Mouse (Mus musculus): Measurements from ENCODE around the gene Dynlt1c. TPM values are rescaled to one million over a fixed set of nuclear protein-coding genes. Genes with fewer than 3 reads are reported as not detected.
"Not testable (repeated sequence)": the region's sequence is repeated elsewhere in the genome, so short reads cannot be mapped to it uniquely, and the experiment has no call there.

The Dynlt1c gene
- 17.3 and 23.3 TPM in 2 replicates for polyA plus RNA-seq (2012; rRNA removed)

DNA sequence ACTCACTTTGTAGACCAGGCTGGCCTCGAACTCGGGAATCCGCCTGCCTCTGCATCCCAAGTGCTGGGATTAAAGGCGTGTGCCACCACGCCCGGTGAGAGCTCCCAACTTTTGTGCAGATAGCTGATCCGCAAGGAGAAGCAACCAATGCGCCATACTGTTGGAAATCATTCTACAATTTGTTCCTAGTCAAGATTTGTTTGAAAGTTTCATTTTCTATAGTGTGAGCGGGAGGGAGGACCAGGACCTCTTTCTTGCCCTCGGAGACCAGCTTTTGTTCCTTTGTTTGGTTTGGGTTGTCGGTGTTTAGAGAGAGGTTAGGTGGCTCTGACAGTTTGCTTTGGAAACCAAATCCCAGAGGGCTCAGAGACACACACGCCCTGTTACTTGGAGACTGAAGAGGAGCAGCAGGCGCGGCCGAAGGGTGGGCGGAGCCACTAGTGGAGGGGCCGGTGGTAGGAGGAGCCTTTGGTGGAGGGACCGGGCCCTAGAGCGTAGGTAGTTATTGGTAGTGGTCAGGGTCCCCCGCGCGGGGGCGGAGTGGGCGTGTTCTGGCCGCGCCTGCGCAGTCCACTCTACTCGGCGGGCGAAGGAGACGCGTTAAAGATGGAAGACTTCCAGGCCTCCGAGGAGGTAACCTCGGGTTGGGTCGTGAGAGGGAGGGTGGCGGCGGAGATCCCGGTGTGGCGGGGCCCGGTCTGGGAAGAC, at the start of gene Dynlt1c:
Dynlt1c (plus strand) TSS at position 468 of the 708 bp plus-strand sequence.
- DNase-seq (ENCODE audit: extremely low spot score in 1 of 2, low spot score in 1 of 2): peak in 1 of 2 experiments; percentile 52

DNA sequence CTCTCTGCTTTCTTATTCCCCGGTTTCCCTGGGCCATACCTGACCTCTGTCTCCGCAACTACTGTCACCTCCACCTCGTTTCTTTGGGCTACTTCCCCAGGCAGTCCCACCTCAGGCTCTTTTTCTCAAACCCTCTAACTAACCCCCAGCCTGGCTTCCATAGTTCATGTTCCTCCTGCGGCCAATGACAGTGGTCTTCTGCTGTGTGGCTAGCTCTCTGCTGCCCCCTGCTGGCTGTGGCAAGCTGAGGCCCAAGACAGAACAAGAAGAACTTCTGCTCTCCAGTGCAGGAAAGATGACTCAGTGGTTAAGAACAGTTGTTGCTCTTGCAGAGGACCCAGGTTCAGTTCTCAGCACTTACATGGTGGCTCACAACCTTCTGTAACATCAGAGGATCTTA, 47.7 kb upstream of the Dynlt1c start:
- not testable (repeated sequence) for DNase-seq (ENCODE audit: extremely low spot score in 1 of 2, low spot score in 1 of 2)

DNA sequence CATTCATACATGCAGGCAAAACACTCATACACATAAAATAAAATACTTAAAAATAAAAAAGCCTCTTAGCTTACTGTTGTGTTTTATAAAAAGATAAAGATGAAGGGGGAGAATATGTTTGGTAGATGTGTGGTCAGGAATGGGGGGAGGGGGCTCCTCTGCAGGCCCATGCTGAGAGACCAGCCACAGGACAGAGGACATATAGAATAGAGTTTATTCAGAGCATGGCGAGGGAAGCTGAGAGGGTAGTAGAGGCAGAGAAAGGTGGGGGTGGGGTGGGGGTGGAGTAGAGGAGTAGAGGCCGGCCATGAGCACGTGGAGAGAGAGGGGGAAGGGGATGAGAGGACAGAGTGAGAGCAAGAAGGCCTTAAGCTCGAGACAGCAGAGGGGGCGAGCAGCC, 47.2 kb upstream of the Dynlt1c start:
- not testable (repeated sequence) for DNase-seq (ENCODE audit: extremely low spot score in 1 of 2, low spot score in 1 of 2)

DNA sequence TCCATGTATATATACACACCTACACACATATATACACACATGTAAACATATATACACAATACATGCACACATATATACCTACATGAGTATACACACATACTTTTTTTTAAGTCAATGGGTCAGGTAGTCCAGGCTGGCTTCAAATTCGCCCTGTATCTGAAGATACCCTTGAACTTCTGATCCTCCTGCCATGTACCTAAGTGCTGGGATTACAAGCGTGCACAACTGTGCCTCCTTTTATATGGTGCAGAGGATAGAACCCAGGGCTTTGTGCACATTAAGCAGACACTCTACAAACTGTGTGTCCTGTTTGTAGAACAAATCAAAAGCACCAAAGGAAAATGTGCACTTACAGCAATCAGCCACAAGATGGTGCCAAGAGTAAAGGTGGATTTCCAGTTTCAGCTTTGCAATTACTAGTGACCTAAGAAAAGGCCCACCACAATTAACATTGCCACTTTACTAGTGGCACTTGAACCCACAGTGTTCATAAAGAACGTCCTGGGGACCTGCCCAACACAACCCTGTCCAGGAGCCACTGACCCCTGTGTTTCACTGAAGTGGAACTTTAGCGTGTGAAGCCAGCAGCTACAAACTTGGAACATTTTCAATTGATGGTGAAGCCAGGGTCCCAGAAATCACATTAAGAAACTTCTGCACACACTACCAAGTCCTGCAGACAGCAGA, 41.9 kb upstream of the Dynlt1c start:
- DNase-seq (ENCODE audit: extremely low spot score in 1 of 2, low spot score in 1 of 2): not testable (repeated sequence)

GRCm38 (mm10) chr17:6564866-6565265, 36.6 kb upstream of the Dynlt1c start:
- DNase-seq (ENCODE audit: extremely low spot score in 1 of 2, low spot score in 1 of 2): not testable (repeated sequence)

- not testable (repeated sequence) for DNase-seq (ENCODE audit: extremely low spot score in 1 of 2, low spot score in 1 of 2)
Measured at GRCm38 (mm10) chr17:6567908-6568307, 33.6 kb upstream of the Dynlt1c start.

DNA sequence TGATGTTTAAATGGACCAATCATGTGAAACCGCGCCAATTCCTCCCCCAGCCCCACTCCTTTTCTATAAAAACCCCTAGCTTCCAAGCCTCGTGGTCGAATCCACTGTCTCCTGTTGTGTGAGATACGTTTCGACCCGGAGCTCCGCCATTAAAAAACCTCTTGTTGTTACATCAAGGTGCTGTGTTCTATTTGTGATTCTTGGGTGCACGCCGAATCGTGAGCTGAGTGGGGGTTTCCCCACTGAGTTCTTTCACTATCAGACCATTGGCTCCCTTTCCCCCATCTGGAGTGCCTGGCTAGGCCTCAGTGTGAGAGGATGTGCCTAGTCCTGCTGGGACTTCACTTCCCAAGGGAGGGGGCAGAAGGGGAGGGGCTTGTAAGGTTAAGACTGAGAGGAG, 30.2 kb upstream of the Dynlt1c start:
- DNase-seq (ENCODE audit: extremely low spot score in 1 of 2, low spot score in 1 of 2): not testable (repeated sequence)

GRCm38 (mm10) chr17:6572202-6572601, 29.3 kb upstream of the Dynlt1c start:
- DNase-seq (ENCODE audit: extremely low spot score in 1 of 2, low spot score in 1 of 2): not testable (repeated sequence)

DNA sequence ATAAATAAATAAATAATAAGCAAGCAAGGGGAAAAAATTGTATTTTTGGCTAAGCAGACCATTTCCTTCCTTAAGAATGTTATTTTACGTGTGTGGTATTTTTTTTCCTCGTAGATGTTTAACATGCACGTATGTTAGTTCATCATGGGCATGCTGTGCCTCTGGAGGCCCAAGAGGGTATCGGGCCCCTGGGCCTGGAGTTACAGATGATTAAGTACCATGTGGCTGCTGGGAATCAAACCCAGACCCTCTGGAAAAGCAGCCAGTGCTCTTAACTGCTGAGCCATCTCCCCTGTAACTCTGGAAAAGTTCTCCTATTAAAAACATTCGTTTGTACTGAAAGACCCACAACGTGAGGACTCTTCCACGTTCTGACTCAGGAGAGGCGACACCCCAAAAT, 26.1 kb upstream of the Dynlt1c start:
- not testable (repeated sequence) for DNase-seq (ENCODE audit: extremely low spot score in 1 of 2, low spot score in 1 of 2)

DNA sequence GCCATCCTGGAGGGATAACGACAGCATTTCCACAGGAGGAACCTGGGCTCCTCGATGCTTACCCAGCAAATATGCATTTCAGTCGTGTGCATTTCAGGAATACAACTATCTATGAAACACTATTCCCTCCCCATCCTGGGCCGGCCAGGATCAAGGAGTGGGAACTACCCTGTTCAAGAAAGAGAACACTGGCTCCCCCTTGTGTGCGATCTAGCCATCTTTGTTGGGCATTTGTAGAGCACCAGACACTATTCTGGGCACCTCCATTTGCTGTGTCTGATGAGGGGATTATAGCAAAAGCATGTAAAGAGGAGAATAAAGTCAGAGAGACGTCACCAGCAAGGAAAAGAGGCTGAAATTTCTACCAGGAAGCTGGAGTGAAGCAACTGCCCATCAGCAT, 12.8 kb upstream of the Dynlt1c start:
- not testable (repeated sequence) for DNase-seq (ENCODE audit: extremely low spot score in 1 of 2, low spot score in 1 of 2)

GRCm38 (mm10) chr17:6592109-6592508, 9.4 kb upstream of the Dynlt1c start:
- DNase-seq (ENCODE audit: extremely low spot score in 1 of 2, low spot score in 1 of 2): not testable (repeated sequence)

DNA sequence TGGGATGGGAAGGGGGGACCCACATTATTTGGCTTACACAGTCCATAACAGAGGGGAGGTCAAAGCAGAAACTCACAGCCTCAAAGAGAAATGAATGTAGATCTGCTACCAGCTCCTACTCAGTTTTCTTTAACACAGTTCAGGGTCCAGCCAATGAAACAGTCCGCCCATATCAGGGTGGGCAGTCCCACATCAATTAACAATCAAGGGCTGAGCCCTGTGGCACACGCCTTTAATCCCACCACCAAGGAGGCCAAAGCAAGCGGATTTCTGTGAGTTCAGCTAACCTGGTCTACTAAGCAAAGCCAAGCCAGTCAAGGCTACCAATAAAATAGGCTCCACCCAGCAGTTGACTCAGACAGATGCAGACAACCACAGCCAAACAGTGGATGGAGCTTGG, 7.6 kb upstream of the Dynlt1c start:
- not testable (repeated sequence) for DNase-seq (ENCODE audit: extremely low spot score in 1 of 2, low spot score in 1 of 2)

DNA sequence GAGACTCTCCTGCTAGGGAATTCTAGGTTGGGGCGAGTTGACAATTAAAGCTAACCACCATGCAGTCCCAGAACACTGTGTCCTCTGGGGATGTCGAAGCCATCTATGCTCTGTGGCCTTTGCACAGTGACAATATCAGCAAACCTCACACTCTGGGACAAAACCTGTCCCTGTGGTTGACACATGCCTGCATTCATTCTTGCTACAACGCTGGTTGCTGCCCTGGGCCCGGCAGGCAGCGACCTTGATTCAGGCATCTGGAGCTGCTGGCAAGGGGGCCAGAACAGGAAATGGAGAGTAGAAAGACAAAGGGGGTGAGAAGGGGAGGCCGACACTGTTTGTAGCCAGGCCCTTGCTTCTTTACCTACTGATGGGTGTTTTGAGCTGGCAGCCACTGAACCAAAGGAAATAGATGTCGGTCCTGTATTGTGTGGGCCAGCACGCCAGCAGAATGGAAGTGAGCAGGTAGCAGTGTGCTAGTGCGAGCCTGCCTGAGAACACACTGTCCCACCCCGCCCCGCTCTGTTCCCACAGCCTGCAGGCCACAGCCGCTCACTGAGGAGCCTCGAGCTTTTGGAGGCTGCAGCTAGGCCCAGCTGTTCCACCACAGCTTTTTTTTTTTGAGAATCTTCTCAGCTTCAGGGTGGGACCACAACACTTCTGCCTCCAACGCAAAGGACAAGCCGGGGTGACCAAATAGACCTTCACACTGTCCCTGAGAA, 5.5 kb upstream of the Dynlt1c start:
- not testable (repeated sequence) for DNase-seq (ENCODE audit: extremely low spot score in 1 of 2, low spot score in 1 of 2)

DNA sequence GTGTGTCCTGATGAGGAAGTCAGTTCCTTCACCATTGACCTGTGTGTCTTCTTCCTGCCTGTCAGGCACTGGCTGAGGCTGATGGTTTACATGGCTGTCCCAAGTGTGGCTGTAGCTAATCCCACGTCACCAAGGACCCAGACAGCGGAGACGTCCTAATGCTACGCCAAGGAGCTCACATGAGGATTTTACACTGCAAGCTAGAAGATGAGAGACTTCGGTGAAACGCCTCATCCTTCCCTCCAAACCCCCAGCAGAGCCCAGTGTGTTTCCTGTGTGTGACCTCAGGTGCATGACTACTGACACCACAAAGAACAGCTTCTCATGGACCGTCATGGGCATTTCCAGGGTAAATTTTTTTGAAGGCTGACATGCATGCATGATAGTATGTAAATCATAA, 3.1 kb upstream of the Dynlt1c start:
- DNase-seq (ENCODE audit: extremely low spot score in 1 of 2, low spot score in 1 of 2): not testable (repeated sequence)

GRCm38 (mm10) chr17:6600216-6600911, 1.1 kb upstream of the Dynlt1c start:
- DNase-seq (ENCODE audit: extremely low spot score in 1 of 2, low spot score in 1 of 2): peak in 1 of 2 experiments; percentile 52

DNA sequence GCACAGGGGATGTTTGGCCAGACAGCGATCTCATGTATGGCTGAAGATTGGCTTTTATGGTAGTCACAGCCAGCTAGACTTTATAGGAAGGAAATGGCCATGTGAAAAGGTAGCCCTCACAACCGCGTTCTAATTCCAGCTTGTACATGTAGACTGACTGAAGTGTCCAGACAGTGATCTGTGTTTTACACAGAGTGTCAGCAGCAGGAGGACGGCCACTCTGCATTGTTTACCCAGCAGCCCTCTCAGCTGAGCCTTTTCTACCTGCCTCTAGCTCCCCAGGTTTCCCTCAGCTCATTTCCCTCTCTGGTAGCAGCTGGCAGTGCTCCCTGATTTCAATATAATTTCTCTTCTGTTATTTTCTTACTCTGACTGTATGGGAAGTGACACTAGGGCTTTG, 734 bp downstream of the Dynlt1c start:
- not testable (repeated sequence) for DNase-seq (ENCODE audit: extremely low spot score in 1 of 2, low spot score in 1 of 2)

DNA sequence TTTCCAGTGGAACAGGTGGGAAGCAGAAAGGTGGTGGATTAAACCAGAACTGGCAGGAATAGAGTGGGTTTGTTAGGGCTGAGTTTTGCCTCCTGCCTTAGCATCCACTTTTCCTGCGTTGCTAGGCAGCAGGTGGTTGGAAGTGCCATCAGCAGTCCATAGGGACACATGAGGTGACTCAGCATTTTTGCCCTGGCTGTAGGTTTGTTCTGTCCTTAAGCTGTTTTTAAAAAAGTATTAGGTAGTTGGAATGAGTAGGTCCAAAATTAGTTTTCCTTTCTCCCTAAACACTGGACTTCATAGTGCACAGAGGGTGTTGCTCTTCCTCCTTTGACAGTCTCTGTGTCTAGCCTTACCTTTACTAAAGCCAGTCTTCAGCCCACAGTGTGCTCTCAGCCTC, 3.9 kb downstream of the Dynlt1c start:
- DNase-seq (ENCODE audit: extremely low spot score in 1 of 2, low spot score in 1 of 2): peak in 1 of 2 experiments; percentile 32

GRCm38 (mm10) chr17:6613524-6613923, 12.1 kb downstream of the Dynlt1c start:
- not testable (repeated sequence) for DNase-seq (ENCODE audit: extremely low spot score in 1 of 2, low spot score in 1 of 2)

GRCm38 (mm10) chr17:6614316-6614715, 12.8 kb downstream of the Dynlt1c start:
- DNase-seq (ENCODE audit: extremely low spot score in 1 of 2, low spot score in 1 of 2): not testable (repeated sequence)

GRCm38 (mm10) chr17:6616731-6617130, 15.3 kb downstream of the Dynlt1c start:
- not testable (repeated sequence) for DNase-seq (ENCODE audit: extremely low spot score in 1 of 2, low spot score in 1 of 2)

All from frontal cortex, adult 2 months (tissue).